Mouse (Mus musculus) bone marrow, adult 2 months (tissue): ENCODE measurements around the gene Cd83. TPM values are rescaled to one million over a fixed set of nuclear protein-coding genes. Genes with fewer than 3 reads are reported as not detected.

ENCODE experiments used
- H3K27ac ChIP-seq: fragments of 200-500 bp; 2 replicates; pipeline ENCODE4 v1.5.1; 2012; ENCODE audit warnings: low read depth, mild to moderate bottlenecking, control low read depth, inconsistent platforms, low read length; ENCODE audit not compliant: control insufficient read depth, poor library complexity, insufficient read depth
- H3K4me1 ChIP-seq: fragments of 200-500 bp; 2 replicates; pipeline ENCODE4 v1.6.1; 2011; ENCODE audit warnings: low read length; ENCODE audit not compliant: control insufficient read depth, insufficient read depth
- H3K4me3 ChIP-seq: fragments of 200-500 bp; replicated peaks from 2 replicates; pipeline ENCODE3; 2011; ENCODE audit warnings: mild to moderate bottlenecking, low read depth, low read length, control low read depth; ENCODE audit not compliant: control insufficient read depth
- CTCF ChIP-seq: fragments of 200-500 bp; IDR thresholded peaks from 2 replicates; pipeline ENCODE4 v1.5.1; 2011; ENCODE audit warnings: low read length, control low read depth; ENCODE audit not compliant: control insufficient read depth, insufficient read depth
- POLR2A ChIP-seq: fragments of 200-500 bp; IDR thresholded peaks from 2 replicates; pipeline ENCODE4 v1.6.1; 2011; ENCODE audit warnings: low read depth, mild to moderate bottlenecking, control low read depth, low read length, borderline replicate concordance; ENCODE audit not compliant: control insufficient read depth
- WGBS: fragments of 180-500 bp; shearing (Covaris S2); methylation state at CpG from one replicate; pipeline ENCODE4 v1.1.7; 2018; 5-methylcytosine and 5-hydroxymethylcytosine counted together
- polyA plus RNA-seq: library from polyadenylated mRNA; stranded (reverse); fragments of >200 nt; gene quantifications from 2 replicates; pipeline ENCODE4 v1.2.4, GENCODE M21; 2011; ENCODE audit warnings: low replicate concordance; ENCODE audit not compliant: missing spikeins, insufficient read depth, insufficient read length

The Cd83 gene
- polyA plus RNA-seq, 1 experiment, result 5.8 TPM

- Histone ChIP-seq H3K27ac (no peak overlapping the region), H3K4me1 (no peaks in the 10 kb centered on the region; the same call in 1 of the 2 replicates), H3K4me3 (no peak overlapping the region)
- WGBS, result 54% methylated on average over 8 of the region's 8 CpGs
- TF ChIP-seq POLR2A (no peak), CTCF (no peak)
Measured at GRCm38 (mm10) chr13:43795334-43795733, 10.8 kb downstream of the Cd83 start.

DNA sequence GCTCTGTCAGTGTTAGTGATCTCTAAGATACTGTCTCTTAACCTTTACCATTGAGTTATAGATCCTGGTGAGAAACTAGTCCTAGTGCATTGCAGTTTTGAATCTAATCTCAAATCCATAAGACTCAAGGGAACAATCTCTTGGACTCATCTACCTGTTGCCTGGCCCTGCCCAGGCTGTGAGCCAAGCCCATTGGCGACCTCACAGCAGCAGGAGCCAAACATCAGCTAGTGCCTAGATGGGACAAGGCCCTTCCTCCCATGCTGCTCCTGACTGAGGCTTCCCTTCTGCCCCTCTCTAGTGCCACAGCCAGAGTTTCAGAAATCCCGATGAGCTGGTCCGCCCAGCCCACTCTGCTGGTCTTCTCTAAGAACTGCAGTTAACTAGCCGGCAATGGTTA is 14.1 kb downstream of the Cd83 start:
- Histone ChIP-seq H3K4me1 (no peaks in the 10 kb centered on the region), H3K4me3 (no peak overlapping the region), H3K27ac (no peak overlapping the region)
- TF ChIP-seq POLR2A, result no peak
- TF ChIP-seq CTCF, result no peak
- WGBS, result 82% methylated on average over 4 of the region's 4 CpGs

DNA sequence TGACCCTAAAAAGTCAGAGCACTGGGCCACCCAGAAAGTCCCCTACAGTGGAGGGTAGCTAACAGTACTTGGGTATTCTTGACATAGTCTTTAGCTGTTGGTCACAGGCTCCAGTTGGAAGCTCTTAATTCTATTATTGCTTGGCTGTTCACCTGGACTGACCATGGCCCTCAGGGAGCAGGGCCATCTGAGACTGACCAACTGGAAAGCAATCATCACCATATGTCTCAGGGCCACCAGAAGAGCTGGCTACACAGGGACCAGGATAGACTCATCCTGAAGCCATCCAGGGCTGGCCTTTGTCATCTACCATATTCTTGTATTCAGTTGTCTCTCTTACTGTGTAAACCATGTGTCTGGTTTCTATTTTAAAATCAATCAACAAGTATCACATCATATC is 15.6 kb downstream of the Cd83 start:
- TF ChIP-seq CTCF, result no peak
- TF ChIP-seq POLR2A, result no peak
- Histone ChIP-seq H3K4me1 (no peaks in the 10 kb centered on the region), H3K27ac (no peak overlapping the region), H3K4me3 (no peak overlapping the region)

DNA sequence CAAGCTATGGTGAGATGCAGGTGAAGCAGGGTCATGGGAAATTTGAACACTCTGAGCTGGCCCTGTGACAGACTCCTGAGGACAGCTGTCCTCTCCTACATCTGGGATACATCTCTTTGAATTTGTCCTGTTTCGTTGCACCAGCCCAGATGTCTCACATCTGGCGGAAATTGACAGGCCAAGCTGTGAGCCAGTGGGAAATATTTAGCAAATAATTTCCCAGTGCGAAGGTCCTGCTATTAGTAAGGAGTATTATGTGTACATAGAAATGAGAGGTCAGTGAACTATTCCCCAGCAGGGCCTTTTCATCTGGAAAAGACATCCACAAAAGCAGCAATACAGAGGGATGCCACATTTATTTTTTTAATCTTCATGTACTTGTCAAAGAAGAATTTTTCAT is 17.4 kb downstream of the Cd83 start:
- Histone ChIP-seq H3K4me3 (no peak overlapping the region), H3K27ac (no peak overlapping the region), H3K4me1 (no peaks in the 10 kb centered on the region)
- no peak for TF ChIP-seq POLR2A
- TF ChIP-seq CTCF, result no peak
- 70% methylated on average over 3 of the region's 3 CpGs for WGBS

- 37% methylated on average over 8 of the region's 8 CpGs for WGBS
- Histone ChIP-seq H3K4me3 (no peak overlapping the region), H3K27ac (no peak overlapping the region)
Measured at GRCm38 (mm10) chr13:43802361-43803137, 18.0 kb downstream of the Cd83 start.

GRCm38 (mm10) chr13:43804648-43805047 is 20.1 kb downstream of the Cd83 start:
- Histone ChIP-seq H3K27ac (no peak overlapping the region), H3K4me1 (no peaks in the 10 kb centered on the region), H3K4me3 (no peak overlapping the region)
- no peak for TF ChIP-seq CTCF
- TF ChIP-seq POLR2A, result no peak
- 83% methylated on average over 3 of the region's 3 CpGs for WGBS

More at GRCm38 (mm10) chr13:43802361-43803137, 18.0 kb downstream of the Cd83 start:
- TF ChIP-seq CTCF (no peak), POLR2A (no peak)
- no peaks in the 10 kb centered on the region for H3K4me1 ChIP-seq

- no peak overlapping the region for H3K4me3 ChIP-seq
- TF ChIP-seq CTCF (no peak), POLR2A (no peak)
- H3K27ac ChIP-seq, result no peak overlapping the region
- 65% methylated on average over 5 of the region's 5 CpGs for WGBS
- no peaks in the 10 kb centered on the region for H3K4me1 ChIP-seq
Measured at GRCm38 (mm10) chr13:43805159-43805758, 20.7 kb downstream of the Cd83 start.

GRCm38 (mm10) chr13:43806371-43807271 is 22.0 kb downstream of the Cd83 start:
- Histone ChIP-seq H3K4me3 (no peak overlapping the region), H3K4me1 (no peaks in the 10 kb centered on the region), H3K27ac (no peak overlapping the region)
- TF ChIP-seq POLR2A (no peak), CTCF (no peak)
- 71% methylated on average over 14 of the region's 14 CpGs for WGBS
